Mouse (Mus musculus) ES-E14 (cell line): ENCODE measurements around the gene Psma2.

Experiments
- CHD2 ChIP-seq: IDR thresholded peaks from 2 replicates; pipeline ENCODE4 v1.6.1; 2014; ENCODE audit warnings: mild to moderate bottlenecking, low read depth, low read length, inconsistent platforms
- MAFK ChIP-seq: IDR thresholded peaks from 2 replicates; pipeline ENCODE4 v1.6.1; 2014; ENCODE audit warnings: mild to moderate bottlenecking, low read depth, low read length, inconsistent platforms; ENCODE audit not compliant: insufficient read depth
- ZC3H11A ChIP-seq: IDR thresholded peaks from 2 replicates; pipeline ENCODE4 v1.6.1; 2012; ENCODE audit warnings: low read depth, mild to moderate bottlenecking, inconsistent platforms, low read length, borderline replicate concordance

DNA sequence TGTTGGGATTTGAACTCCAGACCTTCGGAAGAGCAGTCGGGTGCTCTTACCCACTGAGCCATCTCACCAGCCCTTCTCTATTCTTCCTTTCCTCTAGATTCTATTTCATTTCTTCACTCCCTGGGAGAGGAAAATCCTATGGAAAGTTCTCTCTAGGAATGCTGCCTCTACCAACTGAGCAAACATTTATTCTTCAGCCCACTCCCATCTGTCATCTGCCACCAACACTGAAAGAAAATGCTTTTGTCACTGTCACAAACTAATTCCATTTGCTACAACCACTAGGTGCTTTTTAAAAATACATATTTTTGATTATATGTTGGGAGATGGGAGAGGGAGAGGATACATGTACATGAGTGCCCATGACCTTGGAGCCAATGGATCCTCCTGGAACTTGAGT, 10.3 kb upstream of the Psma2 start:
- TF ChIP-seq MAFK = no peak
- TF ChIP-seq CHD2 = no peak
- TF ChIP-seq ZC3H11A = no peak
